Mouse (Mus musculus) right cerebral cortex, adult 2 months (tissue): Measurements from ENCODE around the gene Fgfr2.

Experiments used
- DNase-seq, 2 experiments: peaks; one replicate each; pipeline ENCODE4 v3.0.0; 2021 to 2022; ENCODE audit warnings: low spot score in 2 of 2

The Fgfr2 gene

GRCm38 (mm10) chr7:131777461-131778270 lies 1345.5 kb downstream of the Fgfr2 start:
- no peak for DNase-seq

DNA sequence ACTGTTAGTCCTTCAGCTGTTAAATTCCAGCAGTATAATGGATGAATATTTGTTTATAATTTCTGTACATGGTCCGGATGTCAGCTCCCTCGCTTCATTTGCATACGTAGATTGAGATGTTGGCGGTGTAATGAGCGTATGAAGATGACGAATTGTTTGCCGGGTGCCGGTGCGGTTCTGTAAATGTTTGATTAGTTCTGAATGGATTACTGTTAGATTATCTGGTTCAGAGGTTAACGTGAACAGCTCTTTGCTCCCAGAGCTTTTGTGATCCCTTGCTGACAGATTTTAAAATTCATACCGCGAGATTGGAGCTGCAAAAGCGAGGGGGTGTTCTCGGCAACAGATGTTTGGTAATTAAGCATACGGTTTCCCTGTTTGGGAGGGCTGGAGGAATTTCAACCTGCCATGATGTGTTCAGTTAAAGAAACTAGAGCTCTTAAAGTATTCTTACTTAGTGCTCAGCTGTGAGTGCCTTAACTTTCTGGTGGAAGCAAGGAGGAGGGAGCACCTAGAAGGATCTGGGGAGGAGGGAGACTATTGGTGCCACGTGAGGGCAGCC lies 1346.9 kb downstream of the Fgfr2 start:
- DNase-seq: peak; percentile 41 to 48

GRCm38 (mm10) chr7:131757922-131758321 lies 1365.2 kb downstream of the Fgfr2 start:
- no peak for DNase-seq

DNA sequence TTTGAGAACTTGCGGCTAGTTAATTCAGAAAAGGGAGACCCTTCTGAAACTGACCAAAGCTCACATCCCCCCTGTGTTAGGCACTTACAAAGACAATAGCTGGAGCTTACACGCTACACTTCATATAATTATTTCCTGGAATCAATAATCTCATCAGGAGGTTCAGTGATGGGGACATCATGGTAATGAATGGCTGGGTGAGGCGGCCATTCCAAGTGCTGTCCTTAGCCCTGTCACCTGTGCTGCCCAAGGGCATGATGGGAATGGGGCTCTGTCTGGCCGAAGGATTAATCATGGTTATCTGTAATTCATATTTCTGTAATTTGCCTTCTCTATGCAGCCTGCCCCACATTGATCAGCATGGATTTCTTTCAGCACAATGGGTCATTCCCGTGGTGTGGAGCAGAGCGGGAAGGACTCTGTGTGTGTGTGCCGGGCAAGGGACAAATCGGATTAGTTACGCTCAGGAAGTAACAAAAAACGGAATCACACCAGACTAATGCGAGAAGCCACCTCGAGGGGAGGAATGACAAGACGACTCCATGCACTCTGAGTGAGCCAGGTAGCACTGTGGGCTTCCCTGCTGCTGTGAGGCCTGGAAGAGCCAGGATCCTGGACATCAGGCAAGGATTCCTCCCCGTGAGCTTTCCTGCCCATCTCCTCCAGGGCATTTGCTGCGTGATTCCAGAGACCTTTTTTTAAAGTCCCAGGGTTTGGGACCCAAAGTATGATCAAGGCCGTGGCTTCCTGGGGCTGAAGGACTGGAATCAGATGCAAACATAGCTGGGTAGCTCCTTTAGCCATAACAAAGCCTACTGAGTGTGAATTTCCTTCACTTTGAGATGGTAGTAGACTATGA lies 1375.8 kb downstream of the Fgfr2 start:
- no peak for DNase-seq

DNA sequence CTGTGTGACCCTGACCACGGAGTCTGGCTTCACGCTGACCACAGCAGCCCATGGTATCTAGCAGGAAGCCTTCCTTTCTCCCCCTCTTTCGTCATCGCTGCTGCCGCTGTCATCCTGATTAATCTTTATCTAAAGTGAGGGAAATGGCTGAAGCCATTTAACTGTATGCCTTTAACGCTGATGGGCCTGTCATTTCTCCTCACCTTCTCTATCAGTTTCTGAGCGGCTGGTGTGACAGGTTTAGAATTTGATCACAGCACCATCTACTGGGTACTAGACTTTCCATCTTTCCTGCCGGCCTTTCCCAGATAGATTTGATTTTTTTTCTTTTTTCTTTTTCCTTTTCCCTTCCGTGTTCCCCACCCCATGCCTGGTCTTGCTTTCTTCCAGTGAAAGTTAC lies 1376.4 kb downstream of the Fgfr2 start:
- peak; percentile 3 to 25 for DNase-seq

DNA sequence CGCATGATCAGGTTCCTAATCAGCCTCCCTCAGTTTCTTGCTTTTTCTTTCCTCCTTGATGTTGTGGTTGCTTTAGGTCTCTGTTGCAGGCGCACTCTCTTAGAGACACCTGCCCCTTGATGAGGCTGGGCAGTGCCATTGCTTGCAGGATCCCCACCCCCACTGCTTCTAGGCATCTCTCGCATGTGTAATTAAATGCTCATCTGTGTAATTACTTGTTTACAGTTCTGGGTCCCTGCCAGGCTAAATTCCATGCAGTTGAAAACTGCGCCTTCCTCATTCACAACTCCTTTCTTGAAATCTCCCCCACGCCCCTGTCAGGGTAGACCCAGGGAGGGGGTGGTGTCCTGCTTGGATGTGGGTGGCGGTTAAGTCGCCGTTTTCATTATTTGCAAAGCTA lies 1380.0 kb downstream of the Fgfr2 start:
- no peak for DNase-seq

- no peak for DNase-seq
Measured at GRCm38 (mm10) chr7:131722783-131723575, 1400.2 kb downstream of the Fgfr2 start.

- DNase-seq: no peak
Measured at GRCm38 (mm10) chr7:131722316-131722715, 1400.8 kb downstream of the Fgfr2 start.

DNA sequence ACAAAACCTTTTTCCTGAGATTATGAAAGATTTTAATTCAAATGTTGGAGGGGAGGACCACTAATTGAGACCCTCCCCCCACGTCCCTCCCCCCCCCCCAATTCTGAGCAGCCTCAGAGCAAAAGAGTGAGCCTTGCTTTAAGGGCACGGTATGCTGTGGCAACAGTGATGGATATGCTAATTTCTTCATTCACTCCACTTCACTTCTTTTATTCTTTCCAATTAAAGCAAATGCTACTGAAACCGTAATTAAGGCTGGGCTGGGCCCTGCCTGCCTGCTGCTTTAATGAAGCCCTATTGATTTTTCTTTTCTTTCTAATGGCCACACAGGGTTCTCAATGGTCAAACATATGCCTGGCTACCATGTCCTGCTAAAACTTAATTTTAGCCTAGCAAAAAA lies 1404.9 kb downstream of the Fgfr2 start:
- no peak for DNase-seq

- no peak for DNase-seq
Measured at GRCm38 (mm10) chr7:131713076-131713475, 1410.1 kb downstream of the Fgfr2 start.

GRCm38 (mm10) chr7:131696889-131697288 lies 1426.3 kb downstream of the Fgfr2 start:
- DNase-seq: no peak

GRCm38 (mm10) chr7:131687324-131687723 lies 1435.8 kb downstream of the Fgfr2 start:
- no peak for DNase-seq

DNA sequence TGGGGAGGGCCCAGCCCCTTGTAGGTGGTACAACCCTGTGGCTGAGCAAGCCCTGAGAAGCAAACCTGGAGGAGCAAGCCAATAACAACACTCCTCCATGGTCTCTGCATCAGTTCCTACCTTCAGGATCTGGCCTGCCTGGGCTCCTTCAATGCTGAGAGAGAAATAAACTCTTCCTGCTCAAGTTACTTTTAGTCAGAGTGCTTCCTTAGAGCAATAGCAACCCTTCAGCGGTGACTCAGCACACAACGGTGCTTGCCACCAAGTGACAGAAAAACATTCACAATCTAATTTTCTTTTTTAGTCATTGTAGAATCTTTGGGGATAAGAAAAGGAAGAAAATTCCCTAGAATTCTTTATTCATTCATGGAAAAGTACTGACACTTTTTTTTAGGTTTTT lies 1446.0 kb downstream of the Fgfr2 start:
- DNase-seq: no peak

DNA sequence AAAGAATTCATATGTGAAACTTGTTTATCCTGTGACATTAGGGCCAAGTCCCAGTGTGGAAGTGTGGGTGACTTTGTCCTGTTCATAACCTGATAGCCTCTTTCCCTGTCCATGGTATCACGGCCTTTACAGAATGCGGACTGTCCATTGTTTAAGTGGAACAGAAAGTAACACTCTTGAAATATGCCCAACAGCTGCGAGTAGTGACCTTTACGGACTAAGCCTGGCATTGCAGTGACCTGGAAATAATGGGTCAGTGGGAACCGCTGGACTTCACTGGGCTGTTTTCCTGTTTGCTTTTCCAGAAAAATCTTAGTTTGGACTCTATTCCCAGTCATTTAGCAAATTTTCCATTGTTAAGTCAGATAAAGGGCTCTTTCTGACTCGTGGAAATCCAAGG lies 1452.6 kb downstream of the Fgfr2 start:
- DNase-seq: no peak

DNA sequence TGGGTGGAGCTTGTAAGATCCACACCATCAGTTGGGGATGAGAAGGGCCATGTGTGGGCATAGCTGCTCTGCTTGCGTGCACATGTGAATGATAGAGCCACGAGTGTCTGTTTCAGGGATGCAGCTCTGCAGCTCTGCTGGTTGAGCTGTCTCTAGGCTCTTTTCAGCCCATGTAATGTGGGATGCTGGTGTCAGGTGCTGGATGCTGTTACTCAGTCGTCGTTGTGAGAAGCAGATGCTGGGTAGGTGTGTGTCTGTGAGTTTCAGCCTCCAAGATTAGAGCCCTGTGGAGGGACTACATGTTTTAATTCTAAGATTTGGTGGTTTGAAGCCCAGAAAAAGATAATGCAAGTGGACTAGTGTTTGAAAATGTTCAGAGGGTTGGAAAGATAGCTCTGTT lies 1453.8 kb downstream of the Fgfr2 start:
- peak; percentile 61 to 66 for DNase-seq

DNA sequence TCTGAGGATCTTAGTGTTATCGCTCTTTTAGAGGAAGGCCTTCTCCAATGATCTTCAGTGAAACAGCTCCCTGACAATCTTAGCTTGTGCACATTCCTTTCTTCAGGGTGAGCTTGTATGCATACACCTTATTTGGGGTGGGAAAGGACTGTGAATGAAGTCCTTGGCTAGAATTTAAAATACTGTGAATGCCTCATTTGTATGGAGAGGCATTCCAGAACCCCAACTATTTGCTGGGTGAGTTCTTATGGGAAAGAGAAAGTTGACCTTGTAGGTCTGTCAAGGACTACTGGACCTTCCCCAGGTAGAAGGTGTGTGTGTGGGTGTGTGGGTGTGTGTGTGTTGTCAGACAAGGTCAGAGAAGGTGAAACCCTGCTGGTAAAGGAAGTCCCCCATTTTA lies 1462.4 kb downstream of the Fgfr2 start:
- DNase-seq: no peak

GRCm38 (mm10) chr7:131656017-131656416 lies 1467.1 kb downstream of the Fgfr2 start:
- DNase-seq: no peak

GRCm38 (mm10) chr7:131653416-131653815 lies 1469.7 kb downstream of the Fgfr2 start:
- DNase-seq: no peak

DNA sequence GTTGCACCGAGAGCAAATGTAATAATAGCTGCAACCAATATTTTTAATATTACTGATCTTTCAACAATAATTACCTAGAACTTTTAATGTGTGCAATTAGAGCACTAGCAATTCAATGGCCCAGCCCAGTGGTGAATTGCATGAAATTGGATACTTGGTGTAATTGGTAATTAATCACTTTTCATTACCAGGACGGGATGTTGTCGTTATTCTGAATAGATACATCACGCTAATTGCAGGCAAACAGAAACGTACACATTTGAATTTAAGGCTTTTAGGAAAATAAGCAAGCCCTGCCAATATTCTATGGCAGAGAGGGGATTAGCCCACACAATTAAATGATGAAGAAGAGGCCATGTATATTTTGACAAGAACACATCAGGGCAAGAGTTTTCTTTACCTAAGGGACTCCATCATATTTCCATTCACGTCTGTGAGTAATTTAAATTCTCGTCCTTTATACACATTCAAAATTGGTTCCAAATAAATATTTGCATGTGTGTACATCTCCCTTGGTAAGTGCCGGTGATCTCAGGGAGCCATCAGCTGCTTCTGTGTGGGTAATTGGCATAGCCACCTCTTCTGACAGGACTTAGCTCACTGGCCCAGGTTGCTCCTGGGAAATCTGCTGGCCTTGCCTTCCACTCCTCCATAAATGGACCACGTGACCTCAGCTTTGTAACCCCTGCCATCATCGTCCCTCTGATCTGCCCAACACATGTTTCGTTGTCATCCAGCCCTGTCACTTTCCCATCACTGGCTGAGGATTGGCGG lies 1471.0 kb downstream of the Fgfr2 start:
- no peak for DNase-seq

DNA sequence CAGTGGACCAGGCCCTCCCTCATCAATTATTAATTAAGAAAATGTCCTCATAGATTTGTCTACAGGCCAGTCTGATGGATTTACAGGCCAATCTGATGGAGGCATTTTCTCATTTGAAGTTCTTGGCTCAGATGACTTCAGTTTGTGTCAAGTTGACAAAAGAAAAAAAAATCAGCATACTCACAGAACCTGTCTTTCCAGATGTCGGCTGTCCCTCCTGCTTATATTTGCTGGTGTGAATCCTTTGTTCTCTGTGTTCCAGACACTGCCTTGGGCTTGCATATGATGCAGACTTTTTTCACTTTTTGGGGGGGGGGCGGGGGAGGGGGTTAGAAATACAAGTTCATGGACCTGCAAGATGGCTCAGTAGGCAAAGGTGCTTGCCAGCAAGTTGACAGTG lies 1472.9 kb downstream of the Fgfr2 start:
- DNase-seq: no peak

GRCm38 (mm10) chr7:131648276-131648675 lies 1474.9 kb downstream of the Fgfr2 start:
- DNase-seq: no peak
